In the genomic region with DNA sequence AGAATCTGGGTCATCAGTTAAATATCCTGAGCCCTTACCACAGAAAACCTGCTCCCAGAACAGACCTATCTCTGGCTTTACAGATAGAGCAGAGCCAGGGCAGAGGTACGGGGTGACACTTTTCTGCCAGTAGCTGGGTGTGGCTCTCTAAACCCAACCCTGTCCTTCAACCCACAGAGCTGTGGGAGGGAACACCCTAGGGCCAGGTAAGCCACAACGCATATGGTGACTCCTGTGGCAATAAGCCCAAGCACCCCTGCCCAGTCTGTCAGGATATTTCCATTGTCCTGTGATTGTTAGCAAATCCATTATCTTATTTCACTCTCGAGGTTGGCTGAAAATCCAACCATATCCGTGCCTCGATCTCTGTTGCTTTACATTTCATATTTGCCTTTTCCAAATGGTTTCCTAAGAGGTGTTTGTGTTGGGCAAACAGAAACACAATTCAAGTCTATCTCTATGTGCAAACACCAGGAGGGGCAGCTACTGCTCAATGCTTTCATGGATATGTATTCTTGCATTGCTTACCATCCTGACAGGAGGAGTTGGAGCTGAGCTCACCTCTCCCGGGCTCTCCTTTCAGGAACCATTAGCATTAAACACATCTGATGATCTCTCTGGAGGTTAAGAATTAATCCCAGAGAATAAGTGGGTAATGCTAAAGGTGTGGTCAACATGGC, we compare ENCODE assay signal across 17 mouse cellular contexts.
"Had no signal": no experiment of that assay in that cellular context is flagged by ENCODE, and none has a peak within 500 bp of the region (broad histone marks: within the 10 kb centered on the region; RNA-seq: fewer than 3 reads in every experiment).

No protein-coding gene starts in this region.

- ATAC-seq: liver, postnatal 0 days; lung, postnatal 0 days; midbrain, embryonic 13.5 days had no signal

- H3K4me3 ChIP-seq: limb, embryonic 12.5 days; limb, embryonic 15.5 days; megakaryocyte, embryonic 14.5 days; midbrain, embryonic 10.5 days; midbrain, embryonic 13.5 days had no signal

- H3K27me3 ChIP-seq: limb, embryonic 12.5 days; megakaryocyte, embryonic 14.5 days; midbrain, embryonic 13.5 days had no signal

- H3K27ac ChIP-seq: kidney, postnatal 0 days; limb, embryonic 12.5 days; limb, embryonic 15.5 days; liver, embryonic 14.5 days; midbrain, embryonic 10.5 days; midbrain, embryonic 13.5 days had no signal

- DNase-seq: kidney, adult 2 months; kidney, postnatal 25 days; left cerebral cortex, postnatal 4 days; liver, postnatal 0 days; lung, postnatal 36 days; right cerebral cortex, postnatal 14 days; right cerebral cortex, postnatal 4 days; thymus, postnatal 25 days had no signal

- H3K9me3 ChIP-seq: limb, embryonic 12.5 days; limb, embryonic 15.5 days; midbrain, embryonic 10.5 days; midbrain, embryonic 13.5 days had no signal

- H3K4me2 ChIP-seq: limb, embryonic 12.5 days; limb, embryonic 15.5 days; liver, embryonic 11.5 days; midbrain, embryonic 13.5 days had no signal

- H3K4me1 ChIP-seq: limb, embryonic 12.5 days; limb, embryonic 15.5 days; megakaryocyte, embryonic 14.5 days; midbrain, embryonic 10.5 days; midbrain, embryonic 13.5 days had no signal

- H3K36me3 ChIP-seq: limb, embryonic 12.5 days; limb, embryonic 15.5 days; midbrain, embryonic 10.5 days; midbrain, embryonic 13.5 days had no signal

- H3K9ac ChIP-seq: limb, embryonic 12.5 days; limb, embryonic 15.5 days; liver, embryonic 14.5 days; liver, postnatal 0 days; midbrain, embryonic 13.5 days had no signal
